Mouse (Mus musculus): ENCODE data around the gene Tnrc18. TPM values are rescaled to one million over a fixed set of nuclear protein-coding genes. Genes with fewer than 3 reads are reported as not detected.
"Not testable (repeated sequence)": the region's sequence is repeated elsewhere in the genome, so short reads cannot be mapped to it uniquely, and the experiment has no call there.

The Tnrc18 gene
- polyA plus RNA-seq, 1 experiment from 2014 or later = 19.7 TPM

GRCm38 (mm10) chr5:142848911-142849310 is 31.4 kb upstream of the Tnrc18 start:
- H3K4me1 ChIP-seq (ENCODE audit: control insufficient read depth, insufficient read depth, low read depth, low read length) = no peaks in the 10 kb centered on the region
- ATAC-seq = no peak
- no peaks in the 10 kb centered on the region for H3K9me3 ChIP-seq (ENCODE audit: control insufficient read depth, low read length)
- H3K4me3 ChIP-seq (ENCODE audit: low read length) = no peak overlapping the region
- H3K36me3 ChIP-seq (ENCODE audit: control insufficient read depth, insufficient read depth, low read length) = no peaks in the 10 kb centered on the region
- WGBS = 93% methylated on average over 7 of the region's 7 CpGs
- no peaks in the 10 kb centered on the region for H3K27me3 ChIP-seq (replicated peaks; ENCODE audit: control insufficient read depth, insufficient read depth, low read length)
- no peak overlapping the region for H3K4me2 ChIP-seq (ENCODE audit: low read length)
- no peak overlapping the region for H3K27ac ChIP-seq (ENCODE audit: low read depth, low read length)
- no peak overlapping the region for H3K9ac ChIP-seq (ENCODE audit: low read depth, low read length)

- ATAC-seq = no peak
- Histone ChIP-seq H3K4me2 (ENCODE audit: low read length) (no peak overlapping the region), H3K9me3 (ENCODE audit: control insufficient read depth, low read length) (no peaks in the 10 kb centered on the region), H3K4me1 (ENCODE audit: control insufficient read depth, insufficient read depth, low read depth, low read length) (no peaks in the 10 kb centered on the region), H3K27me3 (replicated peaks; ENCODE audit: control insufficient read depth, insufficient read depth, low read length) (no peaks in the 10 kb centered on the region), H3K36me3 (ENCODE audit: control insufficient read depth, insufficient read depth, low read length) (no peaks in the 10 kb centered on the region), H3K9ac (ENCODE audit: low read depth, low read length) (no peak overlapping the region), H3K27ac (ENCODE audit: low read depth, low read length) (no peak overlapping the region), H3K4me3 (ENCODE audit: low read length) (no peak overlapping the region)
- WGBS = 74% methylated on average over 3 of the region's 3 CpGs
Measured at GRCm38 (mm10) chr5:142848149-142848548, 30.7 kb upstream of the Tnrc18 start.

- Histone ChIP-seq H3K9ac (ENCODE audit: low read depth, low read length) (no peak overlapping the region), H3K4me3 (ENCODE audit: low read length) (no peak overlapping the region), H3K27me3 (replicated peaks; ENCODE audit: control insufficient read depth, insufficient read depth, low read length) (no peaks in the 10 kb centered on the region), H3K4me1 (ENCODE audit: control insufficient read depth, insufficient read depth, low read depth, low read length) (no peaks in the 10 kb centered on the region), H3K9me3 (ENCODE audit: control insufficient read depth, low read length) (no peaks in the 10 kb centered on the region), H3K4me2 (ENCODE audit: low read length) (no peak overlapping the region), H3K27ac (ENCODE audit: low read depth, low read length) (no peak overlapping the region), H3K36me3 (ENCODE audit: control insufficient read depth, insufficient read depth, low read length) (no peaks in the 10 kb centered on the region)
- 60% methylated on average over 8 of the region's 8 CpGs for WGBS
- no peak for ATAC-seq
Measured at GRCm38 (mm10) chr5:142844467-142844866, 27.0 kb upstream of the Tnrc18 start.

GRCm38 (mm10) chr5:142842137-142842642 is 24.7 kb upstream of the Tnrc18 start:
- no peaks in the 10 kb centered on the region for H3K4me1 ChIP-seq (ENCODE audit: control insufficient read depth, insufficient read depth, low read depth, low read length)
- 22% methylated on average over 7 of the region's 7 CpGs for WGBS
- ATAC-seq = no peak; the same call in 1 of the 2 replicates

GRCm38 (mm10) chr5:142841372-142842136 is 24.1 kb upstream of the Tnrc18 start:
- no peak overlapping the region for H3K9ac ChIP-seq (ENCODE audit: low read depth, low read length)
- peak; percentile 56; the same call in 1 of the 2 replicates for ATAC-seq
- H3K4me3 ChIP-seq (ENCODE audit: low read length) = no peak overlapping the region
- no peaks in the 10 kb centered on the region for H3K9me3 ChIP-seq (ENCODE audit: control insufficient read depth, low read length)
- H3K4me1 ChIP-seq (ENCODE audit: control insufficient read depth, insufficient read depth, low read depth, low read length) = no peaks in the 10 kb centered on the region
- H3K27ac ChIP-seq (ENCODE audit: low read depth, low read length) = peak overlapping the region; percentile 51; the same call in 1 of the 2 replicates
- H3K36me3 ChIP-seq (ENCODE audit: control insufficient read depth, insufficient read depth, low read length) = no peaks in the 10 kb centered on the region
- no peak overlapping the region for H3K4me2 ChIP-seq (ENCODE audit: low read length)
- 66% methylated on average over 8 of the region's 8 CpGs for WGBS
- no peaks in the 10 kb centered on the region for H3K27me3 ChIP-seq (replicated peaks; ENCODE audit: control insufficient read depth, insufficient read depth, low read length)

More at GRCm38 (mm10) chr5:142842137-142842642, 24.7 kb upstream of the Tnrc18 start:
- Histone ChIP-seq H3K4me3 (ENCODE audit: low read length) (no peak overlapping the region), H3K9me3 (ENCODE audit: control insufficient read depth, low read length) (no peaks in the 10 kb centered on the region), H3K27me3 (replicated peaks; ENCODE audit: control insufficient read depth, insufficient read depth, low read length) (no peaks in the 10 kb centered on the region), H3K27ac (ENCODE audit: low read depth, low read length) (no peak overlapping the region), H3K9ac (ENCODE audit: low read depth, low read length) (no peak overlapping the region), H3K4me2 (ENCODE audit: low read length) (no peak overlapping the region), H3K36me3 (ENCODE audit: control insufficient read depth, insufficient read depth, low read length) (no peaks in the 10 kb centered on the region)

- not testable (repeated sequence) for H3K27me3 ChIP-seq (replicated peaks; ENCODE audit: control insufficient read depth, insufficient read depth, low read length); H3K9ac ChIP-seq (ENCODE audit: low read depth, low read length); H3K4me3 ChIP-seq (ENCODE audit: low read length); H3K36me3 ChIP-seq (ENCODE audit: control insufficient read depth, insufficient read depth, low read length); H3K9me3 ChIP-seq (ENCODE audit: control insufficient read depth, low read length); H3K27ac ChIP-seq (ENCODE audit: low read depth, low read length); H3K4me2 ChIP-seq (ENCODE audit: low read length); H3K4me1 ChIP-seq (ENCODE audit: control insufficient read depth, insufficient read depth, low read depth, low read length); ATAC-seq
- 98% methylated on average over 2 of the region's 2 CpGs for WGBS
Measured at GRCm38 (mm10) chr5:142837427-142837826, 20.0 kb upstream of the Tnrc18 start.

- Histone ChIP-seq H3K27me3 (replicated peaks; ENCODE audit: control insufficient read depth, insufficient read depth, low read length) (no peaks in the 10 kb centered on the region), H3K4me1 (ENCODE audit: control insufficient read depth, insufficient read depth, low read depth, low read length) (no peaks in the 10 kb centered on the region), H3K36me3 (ENCODE audit: control insufficient read depth, insufficient read depth, low read length) (no peaks in the 10 kb centered on the region), H3K4me2 (ENCODE audit: low read length) (no peak overlapping the region), H3K27ac (ENCODE audit: low read depth, low read length) (no peak overlapping the region), H3K9me3 (ENCODE audit: control insufficient read depth, low read length) (no peaks in the 10 kb centered on the region), H3K4me3 (ENCODE audit: low read length) (no peak overlapping the region), H3K9ac (ENCODE audit: low read depth, low read length) (no peak overlapping the region)
- ATAC-seq = no peak
- WGBS = 80% methylated on average over 6 of the region's 6 CpGs
Measured at GRCm38 (mm10) chr5:142836891-142837290, 19.4 kb upstream of the Tnrc18 start.

GRCm38 (mm10) chr5:142833646-142834438 is 16.4 kb upstream of the Tnrc18 start:
- Histone ChIP-seq H3K9me3 (ENCODE audit: control insufficient read depth, low read length) (no peaks in the 10 kb centered on the region), H3K4me2 (ENCODE audit: low read length) (no peak overlapping the region), H3K9ac (ENCODE audit: low read depth, low read length) (no peak overlapping the region), H3K27me3 (replicated peaks; ENCODE audit: control insufficient read depth, insufficient read depth, low read length) (no peaks in the 10 kb centered on the region), H3K4me1 (ENCODE audit: control insufficient read depth, insufficient read depth, low read depth, low read length) (no peaks in the 10 kb centered on the region), H3K4me3 (ENCODE audit: low read length) (no peak overlapping the region), H3K36me3 (ENCODE audit: control insufficient read depth, insufficient read depth, low read length) (no peaks in the 10 kb centered on the region), H3K27ac (ENCODE audit: low read depth, low read length) (no peak overlapping the region)
- ATAC-seq = no peak
- WGBS = 80% methylated on average over 8 of the region's 8 CpGs

GRCm38 (mm10) chr5:142826131-142826530 is 8.7 kb upstream of the Tnrc18 start:
- no peaks in the 10 kb centered on the region for H3K36me3 ChIP-seq (ENCODE audit: control insufficient read depth, insufficient read depth, low read length)
- no peak overlapping the region for H3K4me2 ChIP-seq (ENCODE audit: low read length)
- H3K27me3 ChIP-seq (replicated peaks; ENCODE audit: control insufficient read depth, insufficient read depth, low read length) = no peaks in the 10 kb centered on the region
- H3K9me3 ChIP-seq (ENCODE audit: control insufficient read depth, low read length) = no peaks in the 10 kb centered on the region
- WGBS = 88% methylated on average over 4 of the region's 4 CpGs
- no peak overlapping the region for H3K27ac ChIP-seq (ENCODE audit: low read depth, low read length)
- ATAC-seq = no peak
- H3K9ac ChIP-seq (ENCODE audit: low read depth, low read length) = no peak overlapping the region
- H3K4me3 ChIP-seq (ENCODE audit: low read length) = no peak overlapping the region
- H3K4me1 ChIP-seq (ENCODE audit: control insufficient read depth, insufficient read depth, low read depth, low read length) = peaks cover 33% of the 10 kb centered on the region

Measured in hindbrain, embryonic 16.5 days (tissue).